Mouse (Mus musculus) kidney, postnatal 0 days (tissue): Measurements from ENCODE around the gene Idua. TPM values are rescaled to one million over a fixed set of nuclear protein-coding genes. Genes with fewer than 3 reads are reported as not detected.

Source experiments
- ATAC-seq: fragments of 200-750 bp; cut with Nextera tagmentation; replicated peaks from 2 replicates; pipeline ENCODE4 v1.8.0; 2017; ENCODE audit warnings: low read depth, moderate number of reproducible peaks, moderate TSS enrichment, moderate library complexity; ENCODE audit not compliant: low FRiP score
- DNase-seq: peaks from one replicate; pipeline ENCODE4 v3.0.0-alpha.2; 2016; ENCODE audit warnings: low spot score
- H3K27ac ChIP-seq: fragments of 300-500 bp; sonication (generic); 2 replicates; pipeline ENCODE4 v1.5.1; 2014; ENCODE audit warnings: mild to moderate bottlenecking
- H3K27me3 ChIP-seq: fragments of 300-500 bp; sonication (generic); 2 replicates; pipeline ENCODE4 v1.6.1; 2014; ENCODE audit warnings: low read length, mixed read lengths; ENCODE audit not compliant: insufficient read depth
- H3K36me3 ChIP-seq: fragments of 300-500 bp; sonication (generic); 2 replicates; pipeline ENCODE4 v1.6.1; 2014; ENCODE audit warnings: low read length, mixed read lengths; ENCODE audit not compliant: insufficient read depth
- H3K4me1 ChIP-seq: fragments of 300-500 bp; sonication (generic); replicated peaks from 2 replicates; pipeline ENCODE4 v1.6.1; 2014; ENCODE audit warnings: antibody characterized with exemption, low read length, mixed read lengths; ENCODE audit not compliant: insufficient read depth
- H3K4me2 ChIP-seq: fragments of 300-500 bp; sonication (generic); 2 replicates; pipeline ENCODE4 v1.6.1; 2014; ENCODE audit warnings: mild to moderate bottlenecking, low read length, moderate library complexity, mixed read lengths
- H3K4me3 ChIP-seq: fragments of 300-500 bp; sonication (generic); replicated peaks from 2 replicates; pipeline ENCODE4 v1.5.1; 2014; ENCODE audit warnings: low read depth, low read length
- H3K9ac ChIP-seq: fragments of 300-500 bp; sonication (generic); 2 replicates; pipeline ENCODE4 v1.6.1; 2014; ENCODE audit warnings: low read depth, low read length
- H3K9me3 ChIP-seq: fragments of 300-500 bp; sonication (generic); replicated peaks from 2 replicates; pipeline ENCODE4 v1.6.1; 2016; ENCODE audit warnings: low read length, inconsistent platforms, mixed read lengths
- CTCF ChIP-seq: IDR thresholded peaks from 2 replicates; pipeline ENCODE4 v1.5.1; 2016; ENCODE audit warnings: antibody characterized with exemption, low read depth, mild to moderate bottlenecking, moderate library complexity
- WGBS: fragments of 180-500 bp; shearing (Covaris S2); extraction: QIAGEN DNeasy Blood & Tissue Kit; methylation state at CpG from one replicate; pipeline ENCODE4 v1.1.7; 2014; 5-methylcytosine and 5-hydroxymethylcytosine counted together
- polyA plus RNA-seq: library from polyadenylated mRNA; unstranded; fragments of >200 nt; fragmentation: Nextera tagmentation; extraction: Ambion mirVana; gene quantifications from 2 replicates; pipeline ENCODE4 v1.2.1, GENCODE M21; 2015

The Idua gene
- polyA plus RNA-seq, 1 experiment from 2014 or later, result 6.3 TPM

GRCm38 (mm10) chr5:108660632-108661268 lies 619 bp downstream of the Idua start:
- Histone ChIP-seq H3K4me2 (peak overlapping the region; percentile 97), H3K9ac (peak overlapping the region; percentile 91), H3K4me3 (peak overlapping the region; percentile 81), H3K9me3 (no peaks in the 10 kb centered on the region), H3K4me1 (peaks cover 4% of the 10 kb centered on the region), H3K27ac (peak overlapping the region; percentile 66; the same call in 1 of the 2 replicates), H3K27me3 (no peaks in the 10 kb centered on the region), H3K36me3 (peaks cover 12% of the 10 kb centered on the region)
- peak; percentile 99 for ATAC-seq
- peak; percentile 96 for DNase-seq
- 12% methylated on average over 36 of the region's 36 CpGs for WGBS
- no peak for TF ChIP-seq CTCF

DNA sequence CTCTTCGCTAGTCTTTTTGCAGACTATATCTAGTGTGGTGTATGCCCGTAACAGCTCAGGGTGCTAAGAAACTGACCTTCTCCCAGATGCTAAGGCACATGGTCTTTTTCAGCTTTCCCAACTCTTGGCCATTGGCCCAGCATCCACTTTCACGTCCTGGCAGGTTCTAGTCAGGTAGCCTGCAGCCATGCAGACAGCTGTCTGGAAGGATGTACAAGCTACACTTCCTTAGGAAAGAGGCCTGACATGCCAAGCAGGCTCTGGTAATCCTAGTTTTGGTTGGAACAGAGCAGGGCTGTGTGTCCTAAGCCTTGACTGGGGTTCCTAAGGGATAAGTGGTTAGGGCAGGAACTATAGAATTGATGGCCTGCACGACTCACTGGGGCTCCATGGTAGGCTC lies 2.6 kb downstream of the Idua start:
- no peak for TF ChIP-seq CTCF
- Histone ChIP-seq H3K9me3 (no peaks in the 10 kb centered on the region), H3K27ac (no peak overlapping the region), H3K9ac (no peak overlapping the region), H3K27me3 (no peaks in the 10 kb centered on the region), H3K4me1 (peaks cover 4% of the 10 kb centered on the region), H3K36me3 (0 out of 2 replicates have a peak, but pooled peaks cover under 1% of the 10 kb centered on the region), H3K4me3 (no peak overlapping the region), H3K4me2 (no peak overlapping the region)
- DNase-seq, result no peak
- no peak for ATAC-seq
- 82% methylated on average over 4 of the region's 4 CpGs for WGBS

GRCm38 (mm10) chr5:108665066-108665465 lies 4.9 kb downstream of the Idua start:
- H3K4me1 ChIP-seq, result peaks cover 8% of the 10 kb centered on the region
- H3K4me2 ChIP-seq, result no peak overlapping the region
- TF ChIP-seq CTCF, result no peak
- DNase-seq, result no peak
- no peaks in the 10 kb centered on the region for H3K36me3 ChIP-seq
- H3K9ac ChIP-seq, result no peak overlapping the region
- no peaks in the 10 kb centered on the region for H3K9me3 ChIP-seq
- no peak overlapping the region for H3K27ac ChIP-seq
- no peak overlapping the region for H3K4me3 ChIP-seq
- ATAC-seq, result no peak
- no peaks in the 10 kb centered on the region for H3K27me3 ChIP-seq
- WGBS, result 44% methylated on average over 3 of the region's 3 CpGs

- 66% methylated on average over 2 of the region's 2 CpGs for WGBS
- ATAC-seq, result no peak
- TF ChIP-seq CTCF, result no peak
These were observed 7.2 kb downstream of the Idua start for GRCm38 (mm10) chr5:108667370-108667769.

GRCm38 (mm10) chr5:108668387-108668932 lies 8.3 kb downstream of the Idua start:
- Histone ChIP-seq H3K27ac (peak overlapping the region; percentile 84; the same call in 1 of the 2 replicates), H3K4me1 (peaks cover 11% of the 10 kb centered on the region), H3K36me3 (0 out of 2 replicates have a peak, but pooled peaks cover 12% of the 10 kb centered on the region), H3K9ac (peak overlapping the region; percentile 74), H3K4me3 (peak overlapping the region; percentile 54), H3K9me3 (no peaks in the 10 kb centered on the region), H3K4me2 (peak overlapping the region; percentile 81), H3K27me3 (no peaks in the 10 kb centered on the region)
- TF ChIP-seq CTCF, result no peak
- ATAC-seq, result no peak
- 10% methylated on average over 3 of the region's 3 CpGs for whole genome bisulfite sequencing
- DNase-seq, result no peak

More at GRCm38 (mm10) chr5:108667370-108667769, 7.2 kb downstream of the Idua start:
- no peak overlapping the region for H3K9ac ChIP-seq
- H3K27me3 ChIP-seq, result no peaks in the 10 kb centered on the region
- H3K4me1 ChIP-seq, result peaks cover 11% of the 10 kb centered on the region
- no peaks in the 10 kb centered on the region for H3K9me3 ChIP-seq
- 0 out of 2 replicates have a peak, but pooled peaks cover 8% of the 10 kb centered on the region for H3K36me3 ChIP-seq
- DNase-seq, result no peak
- H3K27ac ChIP-seq, result no peak overlapping the region
- H3K4me3 ChIP-seq, result no peak overlapping the region
- no peak overlapping the region for H3K4me2 ChIP-seq

- DNase-seq, result peak; percentile 91
- peak within 1 kb of the TSS; percentile 81 for H3K4me2 ChIP-seq
- peak within 1 kb of the TSS; percentile 74 for H3K9ac ChIP-seq
- H3K36me3 ChIP-seq, result 0 out of 2 replicates have a peak, but pooled peaks cover 12% of the 10 kb centered on the region
- H3K27me3 ChIP-seq, result no peaks in the 10 kb centered on the region
- whole genome bisulfite sequencing, result 6% methylated on average over 43 of the region's 43 CpGs
- H3K4me3 ChIP-seq, result peak within 1 kb of the TSS; percentile 54
- no peaks in the 10 kb centered on the region for H3K9me3 ChIP-seq
- peak; percentile 74 for ATAC-seq
- H3K4me1 ChIP-seq, result peaks cover 11% of the 10 kb centered on the region
- H3K27ac ChIP-seq, result peak within 1 kb of the TSS; percentile 84
- TF ChIP-seq CTCF, result peak; percentile 79
These were observed 9.1 kb downstream of the Idua start, which contains the start of gene Dgkq for GRCm38 (mm10) chr5:108668977-108669936. Dgkq (minus strand) TSS chr5:108669672.
